Mouse (Mus musculus) MEL (cell line): ENCODE measurements around the gene Tnfsf15.

Source experiments
- CHD2 ChIP-seq: IDR thresholded peaks from 2 replicates; pipeline ENCODE4 v1.6.1; 2011; ENCODE audit warnings: low read length, improper control_type of control experiment
- CTCF ChIP-seq, 3 experiments: IDR thresholded peaks in 2 of 3; conservative IDR thresholded peaks in 1 of 3; 2 replicates each; pipeline ENCODE4 v1.5.1; 2011 to 2012; ENCODE audit warnings: low read length in 3 of 3, low read depth in 2 of 3, mild to moderate bottlenecking in 2 of 3, improper control_type of control experiment in 1 of 3, inconsistent platforms in 1 of 3, mixed read lengths in 1 of 3, moderate library complexity in 1 of 3; ENCODE audit not compliant: control insufficient read depth in 1 of 3, insufficient read depth in 1 of 3, poor library complexity in 1 of 3, severe bottlenecking in 1 of 3
- GATA1 ChIP-seq: IDR thresholded peaks from 2 replicates; pipeline ENCODE4 v1.6.1; 2011; ENCODE audit warnings: low read depth, low read length, improper control_type of control experiment
- MAFK ChIP-seq: IDR thresholded peaks from 2 replicates; pipeline ENCODE4 v1.6.1; 2011; ENCODE audit warnings: low read depth, mild to moderate bottlenecking, low read length, improper control_type of control experiment, borderline replicate concordance
- MAX ChIP-seq: IDR thresholded peaks from 2 replicates; pipeline ENCODE4 v1.6.1; 2011; ENCODE audit warnings: low read length, improper control_type of control experiment
- MXI1 ChIP-seq: IDR thresholded peaks from 2 replicates; pipeline ENCODE4 v1.6.1; 2011; ENCODE audit warnings: mild to moderate bottlenecking, low read depth, low read length, improper control_type of control experiment
- MYB ChIP-seq: IDR thresholded peaks from 2 replicates; pipeline ENCODE4 v1.6.1; 2011; ENCODE audit warnings: mild to moderate bottlenecking, low read depth, low read length, improper control_type of control experiment
- NELFE ChIP-seq: IDR thresholded peaks from 2 replicates; pipeline ENCODE4 v1.6.1; 2011; ENCODE audit warnings: low read depth, low read length, improper control_type of control experiment
- POLR2A ChIP-seq, 2 experiments: IDR thresholded peaks; 2 replicates each; pipeline ENCODE4 v1.6.1; 2011 to 2012; ENCODE audit warnings: low read length in 2 of 2, mild to moderate bottlenecking in 2 of 2, control low read depth in 1 of 2, improper control_type of control experiment in 1 of 2, low read depth in 1 of 2, moderate library complexity in 1 of 2; ENCODE audit not compliant: control insufficient read depth in 1 of 2, insufficient read depth in 1 of 2, poor library complexity in 1 of 2
- TAL1 ChIP-seq: IDR thresholded peaks from 2 replicates; pipeline ENCODE4 v1.6.1; 2012; ENCODE audit warnings: mild to moderate bottlenecking, inconsistent platforms, low read length, moderate library complexity, mixed read lengths
- TBP ChIP-seq: IDR thresholded peaks from 2 replicates; pipeline ENCODE4 v1.8.0; 2011; ENCODE audit warnings: low read depth, low read length, improper control_type of control experiment
- TCF12 ChIP-seq: IDR thresholded peaks from 2 replicates; pipeline ENCODE4 v1.6.1; 2014; ENCODE audit warnings: low read depth, mild to moderate bottlenecking, inconsistent platforms, low read length, improper control_type of control experiment, moderate library complexity
- UBTF ChIP-seq: IDR thresholded peaks from 2 replicates; pipeline ENCODE4 v1.6.1; 2012; ENCODE audit warnings: low read depth, mild to moderate bottlenecking, inconsistent platforms, low read length, improper control_type of control experiment, moderate library complexity, borderline replicate concordance; ENCODE audit not compliant: insufficient read depth

DNA sequence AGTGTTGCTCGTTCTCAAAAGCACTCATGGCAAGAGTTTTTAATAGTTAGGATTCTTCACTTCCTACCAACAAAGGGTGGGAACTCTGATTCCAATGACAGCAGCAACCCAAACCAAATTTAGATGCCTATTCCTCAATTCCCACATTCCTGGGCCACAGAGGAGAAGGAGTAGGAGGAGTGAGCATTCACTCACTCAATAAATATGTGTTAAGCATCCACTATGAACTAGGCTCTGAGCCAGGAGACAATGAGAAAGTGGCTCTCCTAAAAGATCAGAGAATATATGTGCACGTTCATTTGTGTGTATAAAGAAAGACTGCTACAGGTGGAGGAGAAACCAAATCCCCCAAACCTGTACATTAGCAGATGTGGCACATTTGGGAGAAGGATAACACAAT is 40.6 kb upstream of the Tnfsf15 start:
- no peak for TF ChIP-seq POLR2A (IDR thresholded peaks at IDR 0.05; ENCODE audit: control insufficient read depth in 1 of 2, insufficient read depth in 1 of 2, low read depth in 1 of 2, low read length in 2 of 2, poor library complexity in 1 of 2)
- no peak for TF ChIP-seq MAFK
- no peak for TF ChIP-seq TAL1
- TF ChIP-seq TBP: no peak
- TF ChIP-seq MAX: no peak
- TF ChIP-seq CHD2: no peak
- no peak for TF ChIP-seq CTCF (IDR thresholded peaks at IDR 0.05 in 2 of 3, conservative IDR thresholded peaks at IDR 0.05 in 1 of 3; ENCODE audit: control insufficient read depth in 1 of 3, insufficient read depth in 1 of 3, low read depth in 2 of 3, low read length in 3 of 3, poor library complexity in 1 of 3, severe bottlenecking in 1 of 3)
- no peak for TF ChIP-seq MXI1
- TF ChIP-seq GATA1: no peak
- TF ChIP-seq NELFE: no peak
- no peak for TF ChIP-seq MYB
- no peak for TF ChIP-seq UBTF
- no peak for TF ChIP-seq TCF12
